Mouse (Mus musculus) hindbrain, postnatal 0 days (tissue): ENCODE results near the gene Gatd1. TPM values are rescaled to one million over a fixed set of nuclear protein-coding genes. Genes with fewer than 3 reads are reported as not detected.
A peak's percentile ranks its signal among the peaks of the same experiment; 100 is the strongest.

Experiments
- ATAC-seq: fragments of 200-750 bp; cut with Nextera tagmentation; 2 replicates; pipeline ENCODE4 v1.8.0; 2017; ENCODE audit warnings: mild to moderate bottlenecking, moderate TSS enrichment, moderate library complexity
- DNase-seq: peaks from one replicate; pipeline ENCODE4 v3.0.0-alpha.2; 2015; ENCODE audit warnings: low spot score
- H3K27ac ChIP-seq: fragments of 300-500 bp; sonication (generic); 2 replicates; pipeline ENCODE4 v1.5.1; 2014; ENCODE audit warnings: mild to moderate bottlenecking
- H3K27me3 ChIP-seq: fragments of 300-500 bp; sonication (generic); 2 replicates; pipeline ENCODE4 v1.6.1; 2014; ENCODE audit warnings: low read length, mixed read lengths; ENCODE audit not compliant: insufficient read depth
- H3K36me3 ChIP-seq: fragments of 300-500 bp; sonication (generic); 2 replicates; pipeline ENCODE4 v1.6.1; 2014; ENCODE audit warnings: low read length, mixed read lengths; ENCODE audit not compliant: insufficient read depth
- H3K4me1 ChIP-seq: fragments of 300-500 bp; sonication (generic); 2 replicates; pipeline ENCODE4 v1.6.1; 2014; ENCODE audit warnings: antibody characterized with exemption, low read length, mixed read lengths; ENCODE audit not compliant: insufficient read depth
- H3K4me2 ChIP-seq: fragments of 300-500 bp; sonication (generic); 2 replicates; pipeline ENCODE4 v1.6.1; 2014; ENCODE audit warnings: low read depth, mild to moderate bottlenecking, low read length, moderate library complexity, mixed read lengths
- H3K4me3 ChIP-seq: fragments of 300-500 bp; sonication (generic); 2 replicates; pipeline ENCODE4 v1.5.1; 2014; ENCODE audit warnings: low read length
- H3K9ac ChIP-seq: fragments of 300-500 bp; sonication (generic); replicated peaks from 2 replicates; pipeline ENCODE4 v1.6.1; 2014; ENCODE audit warnings: mild to moderate bottlenecking, low read length, moderate library complexity, mixed read lengths
- H3K9me3 ChIP-seq: fragments of 300-500 bp; sonication (generic); 2 replicates; pipeline ENCODE4 v1.6.1; 2016; ENCODE audit warnings: low read length, mixed read lengths
- CTCF ChIP-seq: IDR thresholded peaks from 2 replicates; pipeline ENCODE4 v1.5.1; 2016; ENCODE audit warnings: antibody characterized with exemption, control low read depth, low read depth
- WGBS: fragments of 180-500 bp; shearing (Covaris S2); extraction: QIAGEN DNeasy Blood & Tissue Kit; methylation state at CpG from one replicate; pipeline ENCODE4 v1.1.7; 2014; 5-methylcytosine and 5-hydroxymethylcytosine counted together
- polyA plus RNA-seq: library from polyadenylated mRNA; unstranded; fragments of >200 nt; fragmentation: Nextera tagmentation; extraction: Ambion mirVana; gene quantifications from 2 replicates; pipeline ENCODE4 v1.2.1, GENCODE M21; 2015
- total RNA-seq: library from RNA; depleted of rRNA; stranded (reverse); fragments of >200 nt; gene quantifications from 2 replicates; pipeline ENCODE4 v1.2.3, GENCODE M21; 2014

The Gatd1 gene
- total and polyA plus RNA-seq, 2 experiments from 2014 or later = 49.4 to 74.4 TPM

DNA sequence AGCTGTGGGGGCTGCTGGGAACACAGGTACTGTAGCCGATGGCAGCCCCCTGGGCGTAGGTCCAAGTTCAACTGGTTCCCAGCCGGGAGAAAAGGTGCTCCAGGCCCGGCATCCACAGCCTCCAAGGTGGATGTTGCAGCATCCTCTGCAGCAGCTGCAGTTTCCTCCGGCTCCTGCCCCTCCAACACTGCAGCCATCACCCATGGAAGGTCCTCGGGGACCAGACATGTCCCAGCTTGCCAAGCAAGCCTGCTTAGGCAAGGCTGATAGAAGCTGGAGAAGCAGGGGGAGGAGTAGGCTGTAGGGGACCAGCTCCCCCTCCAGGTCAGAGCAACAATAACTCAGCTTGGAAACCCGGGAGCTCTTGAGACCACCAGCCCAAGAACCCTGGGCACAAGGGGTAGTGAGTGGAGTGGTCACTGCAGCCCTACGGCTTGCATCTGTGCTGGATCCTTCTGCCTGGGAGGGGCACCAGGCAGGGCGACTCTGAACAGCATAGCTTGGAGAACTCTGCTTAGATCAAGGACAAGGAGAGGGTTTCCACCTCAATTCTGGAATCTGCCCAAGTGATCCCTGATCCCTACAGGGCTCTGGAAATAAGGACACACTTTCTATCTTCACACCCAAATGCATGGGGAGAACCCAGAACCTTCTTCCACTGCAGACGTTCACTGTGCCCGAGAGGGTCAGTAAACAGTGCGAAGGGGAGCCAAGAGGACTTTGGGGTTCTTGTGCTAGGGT, 29.3 kb upstream of the Gatd1 start:
- no peaks in the 10 kb centered on the region for H3K9me3 ChIP-seq
- peak overlapping the region; percentile 25 for H3K4me3 ChIP-seq
- no peaks in the 10 kb centered on the region for H3K27me3 ChIP-seq
- peak overlapping the region; percentile 30; the same call in 1 of the 2 replicates for H3K9ac ChIP-seq
- ATAC-seq (no peak), DNase-seq (peak; percentile 54)
- H3K4me1 ChIP-seq = peaks cover 13% of the 10 kb centered on the region
- no peaks in the 10 kb centered on the region for H3K36me3 ChIP-seq
- H3K4me2 ChIP-seq = peak overlapping the region; percentile 60
- peak; percentile 57 for TF ChIP-seq CTCF
- WGBS = 21% methylated on average over 12 of the region's 12 CpGs
- no peak overlapping the region; the same call in 1 of the 2 replicates for H3K27ac ChIP-seq

- 94% methylated on average over 13 of the region's 13 CpGs for WGBS
- H3K36me3 ChIP-seq = no peaks in the 10 kb centered on the region
- H3K27me3 ChIP-seq = no peaks in the 10 kb centered on the region
- TF ChIP-seq CTCF = no peak
- peak overlapping the region; percentile 60; the same call in 1 of the 2 replicates for H3K4me2 ChIP-seq
- DNase-seq = no peak
- no peak overlapping the region for H3K27ac ChIP-seq
- H3K9me3 ChIP-seq = no peaks in the 10 kb centered on the region
- no peak overlapping the region for H3K4me3 ChIP-seq
- H3K4me1 ChIP-seq = peaks cover 10% of the 10 kb centered on the region; the same call in 1 of the 2 replicates
- no peak overlapping the region for H3K9ac ChIP-seq
- ATAC-seq = no peak
Observed at GRCm38 (mm10) chr7:141442199-141442598, 28.3 kb upstream of the Gatd1 start.

- no peak for ATAC-seq
- Histone ChIP-seq H3K27ac (no peak overlapping the region), H3K9me3 (no peaks in the 10 kb centered on the region), H3K27me3 (no peaks in the 10 kb centered on the region), H3K36me3 (no peaks in the 10 kb centered on the region), H3K4me3 (no peak overlapping the region), H3K4me1 (peaks cover 9% of the 10 kb centered on the region; the same call in 1 of the 2 replicates), H3K9ac (no peak overlapping the region), H3K4me2 (no peak overlapping the region)
- no peak for DNase-seq
- TF ChIP-seq CTCF = no peak
- WGBS = 87% methylated on average over 9 of the region's 9 CpGs
Observed at GRCm38 (mm10) chr7:141441460-141441859, 27.5 kb upstream of the Gatd1 start.

- Histone ChIP-seq H3K27ac (no peak overlapping the region), H3K36me3 (no peaks in the 10 kb centered on the region), H3K4me3 (no peak overlapping the region), H3K9ac (no peak overlapping the region), H3K4me1 (peaks cover 14% of the 10 kb centered on the region), H3K27me3 (no peaks in the 10 kb centered on the region), H3K4me2 (no peak overlapping the region), H3K9me3 (no peaks in the 10 kb centered on the region)
- ATAC-seq (no peak), DNase-seq (peak; percentile 80)
- 32% methylated on average over 6 of the region's 6 CpGs for WGBS
- TF ChIP-seq CTCF = peak; percentile 78
Observed at GRCm38 (mm10) chr7:141440613-141441012, 26.7 kb upstream of the Gatd1 start.

DNA sequence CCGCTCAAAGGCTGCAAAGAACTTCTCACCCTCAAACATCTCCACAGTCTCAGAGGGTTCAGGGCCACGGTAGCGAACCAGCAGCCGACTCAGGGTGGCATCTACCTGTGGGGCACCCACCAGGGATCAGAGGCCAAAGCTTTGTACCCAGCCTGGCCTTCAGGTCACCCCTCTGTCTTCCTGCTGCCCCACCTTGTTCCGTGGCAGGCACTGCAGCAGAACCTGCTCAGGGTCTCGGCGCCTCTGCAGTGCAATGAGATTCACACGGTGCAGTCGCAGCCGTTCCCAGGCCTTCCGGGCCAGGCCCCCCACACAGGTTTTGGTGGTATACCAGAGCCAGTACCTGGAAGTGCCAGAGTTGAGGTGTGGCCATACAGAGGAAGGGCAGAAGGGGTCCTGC, 25.9 kb upstream of the Gatd1 start:
- whole genome bisulfite sequencing = 98% methylated on average over 11 of the region's 11 CpGs
- H3K27ac ChIP-seq = no peak overlapping the region
- ATAC-seq = no peak
- H3K36me3 ChIP-seq = no peaks in the 10 kb centered on the region
- no peaks in the 10 kb centered on the region for H3K27me3 ChIP-seq
- H3K9ac ChIP-seq = no peak overlapping the region
- peaks cover 21% of the 10 kb centered on the region for H3K4me1 ChIP-seq
- H3K9me3 ChIP-seq = no peaks in the 10 kb centered on the region
- no peak overlapping the region for H3K4me2 ChIP-seq
- no peak for DNase-seq
- H3K4me3 ChIP-seq = no peak overlapping the region
- no peak for TF ChIP-seq CTCF

DNA sequence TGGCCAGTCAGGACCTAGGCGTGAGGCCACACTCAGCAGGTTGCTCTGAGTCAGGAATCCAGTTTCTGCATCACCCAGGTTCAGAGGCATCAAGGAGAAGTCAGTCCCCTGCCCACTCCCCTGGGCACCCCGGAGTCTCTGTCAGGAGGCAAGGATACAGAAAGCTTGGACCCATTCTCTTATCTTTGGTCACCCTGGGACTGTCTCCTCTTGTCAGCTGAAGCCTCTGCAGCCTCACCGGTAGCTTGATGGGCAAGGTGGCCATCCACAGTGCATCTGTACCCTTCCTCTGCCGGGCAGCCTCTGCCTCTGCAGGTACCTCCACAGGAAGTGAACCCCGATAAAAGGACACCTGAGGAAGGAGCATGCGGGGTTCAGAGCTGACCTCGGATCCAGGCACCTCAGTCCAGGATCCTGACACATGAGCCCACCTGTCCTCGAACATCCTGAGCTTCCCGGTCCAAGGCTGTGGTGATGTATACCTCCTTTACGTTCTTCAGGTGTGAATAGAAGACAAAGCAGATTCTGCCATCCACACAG, 25.3 kb upstream of the Gatd1 start:
- Histone ChIP-seq H3K4me2 (no peak overlapping the region), H3K27me3 (no peaks in the 10 kb centered on the region), H3K4me1 (peaks cover 23% of the 10 kb centered on the region), H3K36me3 (no peaks in the 10 kb centered on the region), H3K9me3 (no peaks in the 10 kb centered on the region), H3K4me3 (no peak overlapping the region), H3K9ac (no peak overlapping the region), H3K27ac (no peak overlapping the region)
- TF ChIP-seq CTCF = no peak
- 96% methylated on average over 10 of the region's 10 CpGs for WGBS
- DNase-seq = no peak
- no peak for ATAC-seq
